Comparison of ENCODE assay signal across 27 mouse cellular contexts in the genomic region with DNA sequence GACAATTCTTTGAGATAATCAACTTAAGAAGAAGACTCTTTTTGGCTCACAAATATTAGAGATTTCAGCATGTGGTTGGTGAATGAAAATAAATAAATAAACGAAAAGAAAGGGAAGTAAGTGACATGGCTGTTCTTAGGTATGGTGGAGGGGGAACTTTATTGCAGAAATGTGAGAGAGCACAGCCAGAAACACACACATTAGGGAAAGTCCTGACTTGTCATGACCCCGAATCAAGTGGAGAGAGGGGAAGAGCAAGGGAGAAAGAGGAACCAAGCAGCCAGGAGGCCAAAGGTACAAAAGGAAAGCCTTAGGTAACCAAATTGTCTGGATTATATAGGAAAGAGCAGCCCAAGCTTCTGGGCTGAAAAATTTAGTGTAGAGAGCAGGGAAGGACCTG.
"Had no signal": no experiment of that assay in that cellular context is flagged by ENCODE, and none has a peak within 500 bp of the region (broad histone marks: within the 10 kb centered on the region; RNA-seq: fewer than 3 reads in every experiment).

No protein-coding gene starts in this region.

- ATAC-seq: forebrain, embryonic 14.5 days; forebrain, embryonic 15.5 days; forebrain, embryonic 16.5 days; forebrain, postnatal 0 days had no signal

- DNase-seq: cerebellum, adult 9-10 months; cerebellum, adult 9-11 months; cerebellum, postnatal 10 days; cerebellum, postnatal 14 days; cerebellum, postnatal 25 days; cerebellum, postnatal 36 days; embryo, embryonic 11 days; forebrain, postnatal 0 days; gastrocnemius, adult 2 months; gastrocnemius, postnatal 10 days; gastrocnemius, postnatal 14 days; gastrocnemius, postnatal 25 days; gastrocnemius, postnatal 36 days; heart, adult 11 months; heart, adult 18-20 months; heart, adult 2 months had no signal

- H3K27ac ChIP-seq: embryonic facial prominence, embryonic 10.5 days; embryonic facial prominence, embryonic 12.5 days; embryonic facial prominence, embryonic 13.5 days; embryonic facial prominence, embryonic 15.5 days; forebrain, embryonic 10.5 days; forebrain, embryonic 12.5 days; forebrain, embryonic 15.5 days; gastrocnemius, adult 2 months; heart, adult 2 months; heart, embryonic 10.5 days had no signal

- H3K4me1 ChIP-seq: embryonic facial prominence, embryonic 10.5 days; embryonic facial prominence, embryonic 12.5 days; embryonic facial prominence, embryonic 13.5 days; embryonic facial prominence, embryonic 15.5 days; forebrain, embryonic 10.5 days; forebrain, embryonic 12.5 days; heart, embryonic 10.5 days had no signal

- H3K36me3 ChIP-seq: embryonic facial prominence, embryonic 10.5 days; embryonic facial prominence, embryonic 12.5 days; embryonic facial prominence, embryonic 13.5 days; embryonic facial prominence, embryonic 15.5 days; forebrain, embryonic 10.5 days; forebrain, embryonic 12.5 days; forebrain, embryonic 15.5 days; heart, embryonic 10.5 days had no signal

- H3K9me3 ChIP-seq: embryonic facial prominence, embryonic 10.5 days; embryonic facial prominence, embryonic 12.5 days; embryonic facial prominence, embryonic 13.5 days; embryonic facial prominence, embryonic 15.5 days; forebrain, embryonic 10.5 days; forebrain, embryonic 12.5 days; forebrain, embryonic 15.5 days; heart, embryonic 10.5 days had no signal

- H3K27me3 ChIP-seq: embryonic facial prominence, embryonic 12.5 days; embryonic facial prominence, embryonic 13.5 days; embryonic facial prominence, embryonic 15.5 days; forebrain, embryonic 15.5 days had no signal

- H3K4me2 ChIP-seq: embryonic facial prominence, embryonic 12.5 days; embryonic facial prominence, embryonic 13.5 days; embryonic facial prominence, embryonic 15.5 days; forebrain, embryonic 12.5 days; forebrain, embryonic 15.5 days had no signal

- H3K9ac ChIP-seq: embryonic facial prominence, embryonic 12.5 days; embryonic facial prominence, embryonic 13.5 days; embryonic facial prominence, embryonic 15.5 days; forebrain, embryonic 12.5 days; forebrain, embryonic 15.5 days; forebrain, postnatal 0 days had no signal

- H3K4me3 ChIP-seq: embryonic facial prominence, embryonic 10.5 days; embryonic facial prominence, embryonic 12.5 days; embryonic facial prominence, embryonic 13.5 days; embryonic facial prominence, embryonic 15.5 days; erythroblast, embryonic 14.5 days; forebrain, embryonic 10.5 days; forebrain, embryonic 12.5 days; forebrain, embryonic 15.5 days; gastrocnemius, adult 2 months; heart, adult 2 months; heart, embryonic 10.5 days had no signal
